Mouse (Mus musculus) MEL (cell line): Measurements from ENCODE around the gene Upp2. TPM values are rescaled to one million over a fixed set of nuclear protein-coding genes. Genes with fewer than 3 reads are reported as not detected.

Source experiments
- DNase-seq: peaks from one replicate; pipeline ENCODE4 v3.0.0; 2011; ENCODE audit warnings: low read depth, low spot score
- H3K27ac ChIP-seq: 2 replicates; pipeline ENCODE4 v1.5.1; 2012; ENCODE audit warnings: low read depth, mild to moderate bottlenecking, control low read depth, low read length, moderate library complexity; ENCODE audit not compliant: control insufficient read depth
- H3K27me3 ChIP-seq, 2 experiments: fragments of 150-350 bp in 1 of 2; sonication (generic) in 1 of 2; 2 replicates each; pipeline ENCODE4 v1.6.1; 2012; ENCODE audit warnings: low read length in 2 of 2, mild to moderate bottlenecking in 2 of 2, improper control_type of control experiment in 1 of 2, moderate library complexity in 1 of 2; ENCODE audit not compliant: insufficient read depth in 2 of 2, control insufficient read depth in 1 of 2
- H3K36me3 ChIP-seq, 2 experiments: 2 replicates each; pipeline ENCODE4 v1.6.1; 2012 to 2014; ENCODE audit warnings: low read length in 2 of 2, improper control_type of control experiment in 1 of 2, inconsistent platforms in 1 of 2, mild to moderate bottlenecking in 1 of 2; ENCODE audit not compliant: insufficient read depth in 2 of 2, control insufficient read depth in 1 of 2
- H3K4me1 ChIP-seq, 2 experiments: fragments of 150-350 bp in 1 of 2; sonication (generic) in 1 of 2; 2 replicates each; pipeline ENCODE4 v1.6.1; 2012; ENCODE audit warnings: low read length in 2 of 2, improper control_type of control experiment in 1 of 2, mild to moderate bottlenecking in 1 of 2; ENCODE audit not compliant: insufficient read depth in 2 of 2, control insufficient read depth in 1 of 2
- H3K4me3 ChIP-seq, 2 experiments: fragments of 150-350 bp in 1 of 2; sonication (generic) in 1 of 2; 2 replicates each; pipeline ENCODE4 v1.5.1; 2012; ENCODE audit warnings: low read depth in 2 of 2, low read length in 2 of 2, mild to moderate bottlenecking in 2 of 2, moderate library complexity in 2 of 2, control low read depth in 1 of 2, improper control_type of control experiment in 1 of 2; ENCODE audit not compliant: control insufficient read depth in 1 of 2, insufficient read depth in 1 of 2
- H3K79me2 ChIP-seq: 2 replicates; pipeline ENCODE4 v1.6.1; 2012; ENCODE audit warnings: mild to moderate bottlenecking, low read length, moderate library complexity; ENCODE audit not compliant: control insufficient read depth, poor library complexity, insufficient read depth
- H3K9ac ChIP-seq: 2 replicates; pipeline ENCODE4 v1.6.1; 2012; ENCODE audit warnings: low read depth, mild to moderate bottlenecking, control low read depth, low read length, moderate library complexity; ENCODE audit not compliant: control insufficient read depth, poor library complexity, severe bottlenecking
- H3K9me3 ChIP-seq: fragments of 150-350 bp; sonication (generic); replicated peaks from 2 replicates; pipeline ENCODE4 v1.6.1; 2012; ENCODE audit warnings: mild to moderate bottlenecking, low read length, improper control_type of control experiment, moderate library complexity; ENCODE audit not compliant: insufficient read depth
- BHLHE40 ChIP-seq: IDR thresholded peaks from 2 replicates; pipeline ENCODE4 v1.6.1; 2012; ENCODE audit warnings: low read depth, mild to moderate bottlenecking, inconsistent platforms, low read length, improper control_type of control experiment, borderline replicate concordance
- CHD1 ChIP-seq: IDR thresholded peaks from 2 replicates; pipeline ENCODE4 v1.6.1; 2012; ENCODE audit warnings: low read depth, mild to moderate bottlenecking, inconsistent platforms, low read length, improper control_type of control experiment
- CHD2 ChIP-seq: IDR thresholded peaks from 2 replicates; pipeline ENCODE4 v1.6.1; 2011; ENCODE audit warnings: low read length, improper control_type of control experiment
- CTCF ChIP-seq, 3 experiments: IDR thresholded peaks in 2 of 3; conservative IDR thresholded peaks in 1 of 3; 2 replicates each; pipeline ENCODE4 v1.5.1; 2011 to 2012; ENCODE audit warnings: low read length in 3 of 3, low read depth in 2 of 3, mild to moderate bottlenecking in 2 of 3, improper control_type of control experiment in 1 of 3, inconsistent platforms in 1 of 3, mixed read lengths in 1 of 3, moderate library complexity in 1 of 3; ENCODE audit not compliant: control insufficient read depth in 1 of 3, insufficient read depth in 1 of 3, poor library complexity in 1 of 3, severe bottlenecking in 1 of 3
- E2F4 ChIP-seq: IDR thresholded peaks from 2 replicates; pipeline ENCODE4 v1.6.1; 2011; ENCODE audit warnings: low read depth, low read length, improper control_type of control experiment, borderline replicate concordance
- ELF1 ChIP-seq: IDR thresholded peaks from 2 replicates; pipeline ENCODE4 v1.6.1; 2014; ENCODE audit warnings: low read depth, mild to moderate bottlenecking, inconsistent platforms, low read length, improper control_type of control experiment, moderate library complexity
- ETS1 ChIP-seq: IDR thresholded peaks from 2 replicates; pipeline ENCODE4 v1.6.1; 2012; ENCODE audit warnings: low read depth, mild to moderate bottlenecking, inconsistent platforms, low read length, improper control_type of control experiment, moderate library complexity
- JUND ChIP-seq: IDR thresholded peaks from 2 replicates; pipeline ENCODE4 v1.6.1; 2011; ENCODE audit warnings: low read depth, mild to moderate bottlenecking, improper control_type of control experiment, low read length
- MAFK ChIP-seq: IDR thresholded peaks from 2 replicates; pipeline ENCODE4 v1.6.1; 2011; ENCODE audit warnings: low read depth, mild to moderate bottlenecking, low read length, improper control_type of control experiment, borderline replicate concordance
- MAX ChIP-seq: IDR thresholded peaks from 2 replicates; pipeline ENCODE4 v1.6.1; 2011; ENCODE audit warnings: low read length, improper control_type of control experiment
- MAZ ChIP-seq: IDR thresholded peaks from 2 replicates; pipeline ENCODE4 v1.6.1; 2012; ENCODE audit warnings: low read depth, mild to moderate bottlenecking, inconsistent platforms, low read length, improper control_type of control experiment
- NELFE ChIP-seq: IDR thresholded peaks from 2 replicates; pipeline ENCODE4 v1.6.1; 2011; ENCODE audit warnings: low read depth, low read length, improper control_type of control experiment
- NRF1 ChIP-seq: IDR thresholded peaks from 2 replicates; pipeline ENCODE4 v1.6.1; 2014; ENCODE audit warnings: low read depth, mild to moderate bottlenecking, inconsistent platforms, low read length, improper control_type of control experiment, moderate library complexity; ENCODE audit not compliant: poor library complexity, insufficient read depth, severe bottlenecking
- POLR2AphosphoS5 ChIP-seq: IDR thresholded peaks from 2 replicates; pipeline ENCODE4 v1.6.1; 2012; ENCODE audit warnings: low read depth, borderline replicate concordance, mild to moderate bottlenecking, inconsistent platforms, low read length, moderate library complexity, mixed read lengths
- SIN3A ChIP-seq: IDR thresholded peaks from 2 replicates; pipeline ENCODE4 v1.6.1; 2012; ENCODE audit warnings: low read length, improper control_type of control experiment, inconsistent platforms
- TCF12 ChIP-seq: IDR thresholded peaks from 2 replicates; pipeline ENCODE4 v1.6.1; 2014; ENCODE audit warnings: low read depth, mild to moderate bottlenecking, inconsistent platforms, low read length, improper control_type of control experiment, moderate library complexity
- USF2 ChIP-seq, 2 experiments: IDR thresholded peaks; 2 replicates each; pipeline ENCODE4 v1.6.1; 2011 to 2012; ENCODE audit warnings: improper control_type of control experiment in 2 of 2, low read length in 2 of 2, borderline replicate concordance in 1 of 2, inconsistent platforms in 1 of 2, low read depth in 1 of 2, mild to moderate bottlenecking in 1 of 2; ENCODE audit not compliant: insufficient read depth in 1 of 2
- ZKSCAN1 ChIP-seq: IDR thresholded peaks from 2 replicates; pipeline ENCODE4 v1.6.1; 2012; ENCODE audit warnings: low read depth, mild to moderate bottlenecking, inconsistent platforms, low read length, improper control_type of control experiment, moderate library complexity
- ZMIZ1 ChIP-seq: IDR thresholded peaks from 2 replicates; pipeline ENCODE4 v1.6.1; 2012; ENCODE audit warnings: low read depth, mild to moderate bottlenecking, inconsistent platforms, low read length, improper control_type of control experiment, moderate library complexity
- ZNF384 ChIP-seq: IDR thresholded peaks from 2 replicates; pipeline ENCODE4 v1.6.1; 2012; ENCODE audit warnings: low read depth, mild to moderate bottlenecking, inconsistent platforms, low read length, improper control_type of control experiment
- polyA plus RNA-seq, 2 experiments: library from polyadenylated mRNA; stranded (reverse) in 1 of 2; unstranded in 1 of 2; fragments of >175 nt in 1 of 2; fragments of >200 nt in 1 of 2; gene quantifications; 2 replicates each; pipeline versions ENCODE4 v1.2.1 to v1.2.4; 2012; ENCODE audit warnings: low replicate concordance in 2 of 2, low read depth in 1 of 2; ENCODE audit not compliant: insufficient read length in 2 of 2, insufficient read depth in 1 of 2, missing spikeins in 1 of 2
- total RNA-seq: library from RNA; depleted of rRNA; stranded (reverse); fragments of 300-350 nt; gene quantifications from 2 replicates; pipeline ENCODE4 v1.2.3, GENCODE M21; 2012

The Upp2 gene
- total and polyA plus RNA-seq, 3 experiments = not detected

DNA sequence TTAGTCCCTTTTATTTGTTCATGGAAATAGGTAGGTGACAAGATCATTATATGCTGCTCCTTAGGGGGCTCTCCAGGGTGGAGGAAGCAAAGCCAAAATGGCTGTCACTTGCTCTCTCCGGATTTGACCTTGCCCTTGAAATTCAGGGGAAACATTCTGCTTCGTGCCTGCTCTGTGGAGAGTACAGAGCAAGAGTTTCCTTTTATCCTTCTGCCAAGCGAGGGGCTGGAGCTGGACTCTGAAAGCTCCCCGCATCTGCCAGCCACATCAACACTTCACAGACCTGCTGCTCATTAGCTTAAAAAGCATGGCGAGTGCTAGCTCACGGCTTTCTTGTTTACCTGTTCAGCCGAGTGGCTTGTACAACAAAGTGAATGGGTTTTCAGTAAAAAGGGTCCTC lies 220.3 kb downstream of the Upp2 start:
- no peak for DNase-seq
- no peaks in the 10 kb centered on the region for H3K36me3 ChIP-seq
- no peaks in the 10 kb centered on the region for H3K9me3 ChIP-seq

DNA sequence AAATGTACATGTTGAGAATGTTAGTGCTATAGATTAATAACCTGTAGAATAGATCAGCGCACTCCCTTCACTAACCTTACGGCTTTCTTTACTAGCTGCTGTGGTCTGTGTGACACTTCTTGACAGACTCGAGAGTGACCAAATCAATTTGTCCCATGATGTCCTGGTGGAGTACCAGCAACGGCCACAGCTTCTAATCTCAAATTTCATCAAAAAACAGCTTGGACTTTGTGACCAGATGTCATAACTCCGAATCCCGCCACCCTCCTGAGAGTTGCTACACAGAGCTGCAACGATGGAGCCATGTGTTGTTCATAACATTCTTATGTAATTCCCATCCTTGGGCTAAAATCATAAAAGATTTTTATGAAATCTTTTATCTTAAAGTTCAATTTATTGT lies 222.8 kb downstream of the Upp2 start:
- H3K4me3 ChIP-seq = no peak overlapping the region
- H3K79me2 ChIP-seq = no peaks in the 10 kb centered on the region
- no peak for DNase-seq
- TF ChIP-seq MAZ (no peak), CTCF (IDR thresholded peaks at IDR 0.05 in 2 of 3, conservative IDR thresholded peaks at IDR 0.05 in 1 of 3; ENCODE audit: control insufficient read depth in 1 of 3, insufficient read depth in 1 of 3, low read depth in 2 of 3, low read length in 3 of 3, poor library complexity in 1 of 3, severe bottlenecking in 1 of 3) (no peak), ETS1 (no peak), MAX (no peak)
- no peaks in the 10 kb centered on the region for H3K9me3 ChIP-seq
- H3K27me3 ChIP-seq = no peaks in the 10 kb centered on the region
- H3K36me3 ChIP-seq = no peaks in the 10 kb centered on the region
- H3K9ac ChIP-seq = no peak overlapping the region
- no peaks in the 10 kb centered on the region for H3K4me1 ChIP-seq
- H3K27ac ChIP-seq = no peak overlapping the region

More for the DNA sequence above, 220.3 kb downstream of the Upp2 start:
- Histone ChIP-seq H3K9ac (no peak overlapping the region), H3K4me1 (no peaks in the 10 kb centered on the region), H3K27me3 (no peaks in the 10 kb centered on the region), H3K4me3 (no peak overlapping the region), H3K27ac (no peak overlapping the region), H3K79me2 (no peaks in the 10 kb centered on the region)
- TF ChIP-seq CHD1 (no peak), TCF12 (no peak), NELFE (no peak), CHD2 (no peak), USF2 (IDR thresholded peaks at IDR 0.05; ENCODE audit: borderline replicate concordance in 1 of 2, insufficient read depth in 1 of 2, low read depth in 1 of 2, low read length in 2 of 2) (no peak), ZKSCAN1 (no peak), NRF1 (no peak), ELF1 (no peak), POLR2AphosphoS5 (no peak), MAX (no peak), ZMIZ1 (no peak), ZNF384 (no peak), MAFK (no peak), SIN3A (no peak), E2F4 (no peak), MAZ (no peak), JUND (no peak), BHLHE40 (no peak)
